Mouse (Mus musculus): ENCODE measurements around the gene Nfix.

DNA sequence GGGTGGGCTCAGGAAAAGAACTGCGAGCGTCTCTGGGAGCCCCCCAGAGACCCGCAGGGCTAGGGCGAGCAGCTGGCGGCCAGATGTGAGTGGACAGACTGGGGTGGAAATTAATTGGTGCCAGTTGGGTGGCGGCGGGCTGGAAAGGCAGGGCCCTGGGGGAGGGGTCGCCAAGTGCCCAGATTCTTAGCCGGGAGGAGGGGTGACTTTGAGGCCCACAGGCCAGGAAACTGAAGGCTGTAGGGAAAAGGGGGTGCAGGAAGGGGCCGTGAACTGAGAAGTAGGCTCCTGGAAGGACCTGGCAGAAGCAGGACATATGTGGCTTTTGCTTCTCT lies 144.0 kb downstream of the Nfix start:
- TF ChIP-seq POLR2AphosphoS2 (IDR thresholded peaks at IDR 0.05; ENCODE audit: insufficient read length, low read depth) (no peak), POLR2A (IDR thresholded peaks at IDR 0.05; ENCODE audit: insufficient read length, low read depth) (no peak), E2F4 (IDR thresholded peaks at IDR 0.05; ENCODE audit: insufficient read depth) (no peak), MAX (IDR thresholded peaks at IDR 0.05; ENCODE audit: low read depth) (no peak), USF1 (IDR thresholded peaks at IDR 0.05; ENCODE audit: low read depth) (no peak), CEBPB (IDR thresholded peaks at IDR 0.05; ENCODE audit: insufficient read depth, poor library complexity, severe bottlenecking) (no peak)

Data from myocyte (in vitro differentiated cells).